Mouse (Mus musculus): ENCODE measurements around the gene Lmx1b. TPM values are rescaled to one million over a fixed set of nuclear protein-coding genes. Genes with fewer than 3 reads are reported as not detected.

The Lmx1b gene
- polyA plus RNA-seq, 1 experiment from 2014 or later: 0.59 TPM

- 50% methylated on average over 16 of the region's 16 CpGs for WGBS
- no peaks in the 10 kb centered on the region for H3K4me1 ChIP-seq
These were observed 69.0 kb downstream of the Lmx1b start for GRCm38 (mm10) chr2:33571219-33571824.

DNA sequence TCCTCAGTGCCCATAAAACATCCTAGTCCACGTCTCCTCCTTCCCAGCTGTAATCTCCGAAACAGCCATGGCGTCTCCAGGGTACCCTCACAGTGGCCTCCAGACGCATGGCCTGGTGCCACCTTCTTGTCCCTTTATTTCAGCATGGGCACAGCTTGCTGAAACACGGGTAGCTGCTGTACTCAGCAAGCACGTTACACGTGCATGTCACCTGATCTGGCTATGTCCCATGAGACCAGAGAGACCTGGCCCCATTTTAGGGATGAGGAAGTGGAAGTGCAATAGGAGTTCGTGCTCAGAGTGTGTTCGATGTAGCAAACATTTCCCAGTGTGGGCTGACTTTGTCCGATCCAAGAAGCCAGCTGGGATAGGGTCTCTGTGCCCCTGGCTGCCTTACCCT is 70.6 kb downstream of the Lmx1b start:
- Histone ChIP-seq H3K27me3 (peaks cover 17% of the 10 kb centered on the region), H3K9ac (no peak overlapping the region), H3K4me1 (peaks cover 7% of the 10 kb centered on the region)

More at GRCm38 (mm10) chr2:33571219-33571824, 69.0 kb downstream of the Lmx1b start:
- H3K36me3 ChIP-seq: no peaks in the 10 kb centered on the region
- H3K4me2 ChIP-seq (replicated peaks): no peak overlapping the region
- H3K9me3 ChIP-seq (replicated peaks): no peaks in the 10 kb centered on the region
- no peak overlapping the region for H3K27ac ChIP-seq (replicated peaks)
- ATAC-seq (ENCODE audit: insufficient number of reproducible peaks, low FRiP score, low TSS enrichment, low read depth): no peak
- H3K9ac ChIP-seq: no peak overlapping the region
- no peak overlapping the region for H3K4me3 ChIP-seq (replicated peaks)
- peaks cover 17% of the 10 kb centered on the region for H3K27me3 ChIP-seq

DNA sequence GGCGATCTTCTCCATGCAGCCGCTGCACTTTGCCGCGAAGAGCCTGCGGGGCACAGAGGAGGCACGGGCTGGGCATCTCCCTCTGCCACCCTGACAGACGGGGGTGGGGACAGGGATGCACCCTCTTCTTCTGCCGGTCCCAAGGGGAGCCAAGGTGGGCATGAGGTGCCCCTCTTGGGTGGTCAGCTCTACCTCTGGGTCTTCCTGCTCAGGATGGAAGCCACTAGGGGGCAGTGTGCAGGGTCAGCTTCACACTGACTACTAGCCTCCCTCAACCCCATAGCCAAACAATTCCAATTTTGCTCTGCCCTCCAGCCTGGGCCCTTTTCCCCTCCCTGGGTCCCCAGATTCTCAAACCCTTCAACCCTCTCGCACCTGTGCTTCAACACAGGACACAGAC is 71.1 kb downstream of the Lmx1b start:
- peaks cover 7% of the 10 kb centered on the region for H3K4me1 ChIP-seq
- WGBS: 32% methylated on average over 9 of the region's 9 CpGs
- H3K4me2 ChIP-seq (replicated peaks): no peak overlapping the region
- no peak overlapping the region for H3K9ac ChIP-seq
- H3K27ac ChIP-seq (replicated peaks): no peak overlapping the region
- H3K36me3 ChIP-seq: no peaks in the 10 kb centered on the region
- H3K9me3 ChIP-seq (replicated peaks): no peaks in the 10 kb centered on the region
- H3K4me3 ChIP-seq (replicated peaks): no peak overlapping the region
- H3K27me3 ChIP-seq: peaks cover 17% of the 10 kb centered on the region
- no peak for ATAC-seq (ENCODE audit: insufficient number of reproducible peaks, low FRiP score, low TSS enrichment, low read depth)

More for the DNA sequence above, 70.6 kb downstream of the Lmx1b start:
- no peak for ATAC-seq (ENCODE audit: insufficient number of reproducible peaks, low FRiP score, low TSS enrichment, low read depth)
- 64% methylated on average over 10 of the region's 10 CpGs for WGBS
- Histone ChIP-seq H3K4me2 (replicated peaks) (no peak overlapping the region), H3K4me3 (replicated peaks) (no peak overlapping the region), H3K27ac (replicated peaks) (no peak overlapping the region), H3K36me3 (no peaks in the 10 kb centered on the region), H3K9me3 (replicated peaks) (no peaks in the 10 kb centered on the region)

DNA sequence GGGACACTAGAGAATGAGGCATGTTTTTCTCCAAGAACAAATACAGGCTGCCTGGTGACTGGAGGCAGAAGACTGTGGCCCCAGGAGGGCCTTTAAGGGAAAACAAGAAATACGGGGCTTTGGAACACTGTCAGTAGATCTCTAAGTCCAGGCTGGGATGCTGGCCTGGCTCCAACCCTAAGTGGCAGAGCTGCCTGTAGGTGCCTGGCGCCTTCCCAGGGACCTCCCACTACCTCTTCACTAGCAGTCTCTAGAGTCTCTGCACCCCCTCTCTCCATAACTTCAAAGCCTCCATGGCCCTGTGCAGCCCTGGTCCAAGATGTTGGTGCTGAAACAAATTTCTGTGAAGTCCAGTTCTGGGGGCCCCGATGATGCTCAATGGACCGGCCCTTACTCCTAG is 74.4 kb downstream of the Lmx1b start:
- 48% methylated on average over 4 of the region's 4 CpGs for WGBS
- Histone ChIP-seq H3K27me3 (peaks cover 11% of the 10 kb centered on the region), H3K9ac (no peak overlapping the region)

GRCm38 (mm10) chr2:33564748-33565147 is 75.6 kb downstream of the Lmx1b start:
- no peak overlapping the region for H3K4me3 ChIP-seq (replicated peaks)
- H3K4me2 ChIP-seq (replicated peaks): no peak overlapping the region
- WGBS: 83% methylated on average over 9 of the region's 9 CpGs
- H3K27ac ChIP-seq (replicated peaks): no peak overlapping the region
- no peaks in the 10 kb centered on the region for H3K9me3 ChIP-seq (replicated peaks)
- H3K36me3 ChIP-seq: no peaks in the 10 kb centered on the region
- peaks cover 6% of the 10 kb centered on the region for H3K27me3 ChIP-seq
- no peak for ATAC-seq (ENCODE audit: insufficient number of reproducible peaks, low FRiP score, low TSS enrichment, low read depth)
- H3K9ac ChIP-seq: no peak overlapping the region
- peaks cover 9% of the 10 kb centered on the region for H3K4me1 ChIP-seq

More for the DNA sequence above, 74.4 kb downstream of the Lmx1b start:
- no peak overlapping the region for H3K4me2 ChIP-seq (replicated peaks)
- H3K36me3 ChIP-seq: no peaks in the 10 kb centered on the region
- H3K27ac ChIP-seq (replicated peaks): no peak overlapping the region
- H3K4me3 ChIP-seq (replicated peaks): no peak overlapping the region
- ATAC-seq (ENCODE audit: insufficient number of reproducible peaks, low FRiP score, low TSS enrichment, low read depth): no peak
- H3K9me3 ChIP-seq (replicated peaks): no peaks in the 10 kb centered on the region
- peaks cover 7% of the 10 kb centered on the region for H3K4me1 ChIP-seq

DNA sequence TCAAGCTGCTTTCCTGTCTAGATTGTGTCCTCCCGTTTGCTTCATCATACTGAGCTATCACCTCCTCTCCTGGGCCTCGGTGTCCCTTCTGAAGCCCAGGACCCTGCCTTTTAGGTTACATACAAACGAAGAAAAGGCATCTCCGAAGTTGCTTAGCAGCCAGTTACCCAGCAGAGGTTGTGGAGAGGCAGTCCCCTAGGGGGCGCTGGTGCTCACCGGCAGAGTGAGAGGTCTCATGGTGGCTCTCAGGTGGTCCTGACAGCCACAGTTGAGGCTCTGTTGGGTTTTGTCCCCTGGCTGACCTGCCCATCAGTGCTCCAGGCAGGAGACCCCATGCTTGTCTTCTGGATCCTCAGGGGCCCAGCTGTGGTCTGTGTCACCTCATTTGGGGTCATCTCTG is 80.6 kb downstream of the Lmx1b start:
- Histone ChIP-seq H3K9ac (no peak overlapping the region), H3K4me1 (peaks cover 12% of the 10 kb centered on the region), H3K4me2 (replicated peaks) (peak overlapping the region; percentile 26), H3K27me3 (peaks cover 7% of the 10 kb centered on the region; the same call in 1 of the 2 replicates), H3K36me3 (no peaks in the 10 kb centered on the region), H3K4me3 (replicated peaks) (0 out of 2 replicates have a peak overlapping the region, but pooled peaks have one; percentile 6), H3K27ac (replicated peaks) (no peak overlapping the region), H3K9me3 (replicated peaks) (no peaks in the 10 kb centered on the region)
- no peak for ATAC-seq (ENCODE audit: insufficient number of reproducible peaks, low FRiP score, low TSS enrichment, low read depth)
- WGBS: 8% methylated on average over 6 of the region's 6 CpGs

GRCm38 (mm10) chr2:33559334-33559733 is 81.0 kb downstream of the Lmx1b start:
- peak overlapping the region; percentile 26 for H3K4me2 ChIP-seq (replicated peaks)
- no peak overlapping the region for H3K9ac ChIP-seq
- no peaks in the 10 kb centered on the region for H3K9me3 ChIP-seq (replicated peaks)
- no peak overlapping the region for H3K27ac ChIP-seq (replicated peaks)
- WGBS: 22% methylated on average over 7 of the region's 7 CpGs
- no peak for ATAC-seq (ENCODE audit: insufficient number of reproducible peaks, low FRiP score, low TSS enrichment, low read depth)
- 0 out of 2 replicates have a peak overlapping the region, but pooled peaks have one; percentile 6 for H3K4me3 ChIP-seq (replicated peaks)
- peaks cover 7% of the 10 kb centered on the region; the same call in 1 of the 2 replicates for H3K27me3 ChIP-seq
- no peaks in the 10 kb centered on the region for H3K36me3 ChIP-seq
- peaks cover 12% of the 10 kb centered on the region for H3K4me1 ChIP-seq

DNA sequence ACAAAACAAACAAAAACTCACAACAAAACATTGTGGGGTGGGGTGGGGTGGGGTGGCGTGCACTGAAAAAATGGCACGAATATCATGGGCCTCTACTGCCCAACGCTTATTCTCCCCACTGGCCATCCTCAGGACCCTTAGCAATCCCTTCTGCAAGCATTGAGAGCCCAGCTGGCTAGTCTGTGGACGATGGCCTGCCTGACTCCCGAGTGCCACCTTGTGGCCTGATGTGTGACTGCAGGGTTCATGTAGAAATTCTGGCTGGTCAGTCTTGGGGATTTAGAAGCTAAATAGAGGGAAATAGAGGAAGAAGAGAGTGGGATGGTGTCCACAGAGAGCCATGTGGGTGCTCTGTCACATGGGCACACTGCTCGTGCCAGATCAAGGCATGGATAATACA is 82.1 kb downstream of the Lmx1b start:
- Histone ChIP-seq H3K36me3 (no peaks in the 10 kb centered on the region), H3K4me1 (peaks cover 12% of the 10 kb centered on the region), H3K9ac (no peak overlapping the region), H3K4me3 (replicated peaks) (no peak overlapping the region), H3K27me3 (peaks cover 7% of the 10 kb centered on the region; the same call in 1 of the 2 replicates), H3K27ac (replicated peaks) (no peak overlapping the region), H3K9me3 (replicated peaks) (no peaks in the 10 kb centered on the region), H3K4me2 (replicated peaks) (no peak overlapping the region)
- no peak for ATAC-seq (ENCODE audit: insufficient number of reproducible peaks, low FRiP score, low TSS enrichment, low read depth)
- WGBS: 8% methylated on average over 6 of the region's 6 CpGs

- Histone ChIP-seq H3K4me2 (replicated peaks) (no peak overlapping the region), H3K9me3 (replicated peaks) (no peaks in the 10 kb centered on the region), H3K4me1 (peaks cover 12% of the 10 kb centered on the region), H3K36me3 (no peaks in the 10 kb centered on the region), H3K27ac (replicated peaks) (no peak overlapping the region), H3K9ac (no peak overlapping the region), H3K27me3 (peaks cover 7% of the 10 kb centered on the region; the same call in 1 of the 2 replicates), H3K4me3 (replicated peaks) (no peak overlapping the region)
- 45% methylated on average over 8 of the region's 8 CpGs for WGBS
- ATAC-seq (ENCODE audit: insufficient number of reproducible peaks, low FRiP score, low TSS enrichment, low read depth): no peak
These were observed 84.7 kb downstream of the Lmx1b start for GRCm38 (mm10) chr2:33555573-33555972.

GRCm38 (mm10) chr2:33552672-33553071 is 87.6 kb downstream of the Lmx1b start:
- H3K27ac ChIP-seq (replicated peaks): no peak overlapping the region
- ATAC-seq (ENCODE audit: insufficient number of reproducible peaks, low FRiP score, low TSS enrichment, low read depth): no peak
- H3K27me3 ChIP-seq: no peaks in the 10 kb centered on the region
- no peaks in the 10 kb centered on the region for H3K36me3 ChIP-seq
- no peaks in the 10 kb centered on the region for H3K9me3 ChIP-seq (replicated peaks)
- H3K9ac ChIP-seq: no peak overlapping the region
- no peaks in the 10 kb centered on the region for H3K4me1 ChIP-seq
- no peak overlapping the region for H3K4me3 ChIP-seq (replicated peaks)
- H3K4me2 ChIP-seq (replicated peaks): no peak overlapping the region
- WGBS: 56% methylated on average over 5 of the region's 5 CpGs

- 85% methylated on average over 2 of the region's 2 CpGs for WGBS
- H3K36me3 ChIP-seq: no peaks in the 10 kb centered on the region
- H3K4me1 ChIP-seq: peaks cover 30% of the 10 kb centered on the region
- H3K4me2 ChIP-seq (replicated peaks): no peak overlapping the region
- H3K27me3 ChIP-seq: peaks cover 32% of the 10 kb centered on the region
- H3K9me3 ChIP-seq (replicated peaks): no peaks in the 10 kb centered on the region
- no peak overlapping the region for H3K9ac ChIP-seq
- ATAC-seq (ENCODE audit: insufficient number of reproducible peaks, low FRiP score, low TSS enrichment, low read depth): no peak
- H3K27ac ChIP-seq (replicated peaks): no peak overlapping the region
- no peak overlapping the region for H3K4me3 ChIP-seq (replicated peaks)
These were observed 92.7 kb downstream of the Lmx1b start for GRCm38 (mm10) chr2:33547595-33547994.

- ATAC-seq (ENCODE audit: insufficient number of reproducible peaks, low FRiP score, low TSS enrichment, low read depth): peak; percentile 68
- Histone ChIP-seq H3K4me2 (replicated peaks) (0 out of 2 replicates have a peak overlapping the region, but pooled peaks have one; percentile 4), H3K27ac (replicated peaks) (peak overlapping the region; percentile 60; the same call in 1 of the 2 replicates), H3K9ac (no peak overlapping the region), H3K4me3 (replicated peaks) (no peak overlapping the region), H3K4me1 (peaks cover 30% of the 10 kb centered on the region), H3K9me3 (replicated peaks) (no peaks in the 10 kb centered on the region), H3K27me3 (peaks cover 37% of the 10 kb centered on the region), H3K36me3 (no peaks in the 10 kb centered on the region)
- WGBS: 17% methylated on average over 6 of the region's 6 CpGs
These were observed 93.4 kb downstream of the Lmx1b start for GRCm38 (mm10) chr2:33546879-33547278.
